Mouse (Mus musculus) limb, embryonic 15.5 days (tissue): ENCODE results near the gene Heca. TPM values are rescaled to one million over a fixed set of nuclear protein-coding genes. Genes with fewer than 3 reads are reported as not detected.
"Not testable (repeated sequence)": the region's sequence is repeated elsewhere in the genome, so short reads cannot be mapped to it uniquely, and the experiment has no call there.

Experiments used
- ATAC-seq: fragments of 200-750 bp; cut with Nextera tagmentation; 2 replicates; pipeline ENCODE4 v1.8.0; 2017; ENCODE audit warnings: low read depth, moderate TSS enrichment; ENCODE audit not compliant: insufficient number of reproducible peaks, low FRiP score, low TSS enrichment
- H3K27ac ChIP-seq: fragments of 300-500 bp; sonication (generic); 2 replicates; pipeline ENCODE4 v1.5.1; 2015; ENCODE audit warnings: moderate library complexity, mild to moderate bottlenecking, inconsistent platforms
- H3K27me3 ChIP-seq: fragments of 300-500 bp; sonication (generic); 2 replicates; pipeline ENCODE4 v1.6.1; 2015; ENCODE audit warnings: inconsistent platforms
- H3K36me3 ChIP-seq: fragments of 300-500 bp; sonication (generic); 2 replicates; pipeline ENCODE4 v1.6.1; 2015; ENCODE audit warnings: inconsistent platforms
- H3K4me1 ChIP-seq: fragments of 300-500 bp; sonication (generic); 2 replicates; pipeline ENCODE4 v1.6.1; 2015; ENCODE audit warnings: inconsistent platforms
- H3K4me2 ChIP-seq: fragments of 300-500 bp; sonication (generic); 2 replicates; pipeline ENCODE4 v1.6.1; 2015; ENCODE audit warnings: mild to moderate bottlenecking, inconsistent platforms
- H3K4me3 ChIP-seq: fragments of 300-500 bp; sonication (generic); 2 replicates; pipeline ENCODE4 v1.5.1; 2015; ENCODE audit warnings: mild to moderate bottlenecking, inconsistent platforms
- H3K9ac ChIP-seq: fragments of 300-500 bp; sonication (generic); 2 replicates; pipeline ENCODE4 v1.6.1; 2015; ENCODE audit warnings: inconsistent platforms
- H3K9me3 ChIP-seq: fragments of 300-500 bp; sonication (generic); 2 replicates; pipeline ENCODE4 v1.6.1; 2016; ENCODE audit warnings: inconsistent platforms
- WGBS: fragments of 180-500 bp; shearing (Covaris S2); methylation state at CpG from one replicate; pipeline ENCODE4 v1.1.7; 2015; 5-methylcytosine and 5-hydroxymethylcytosine counted together
- polyA plus RNA-seq: library from polyadenylated mRNA; unstranded; fragments of >200 nt; fragmentation: Nextera tagmentation; extraction: Ambion mirVana; gene quantifications from 2 replicates; pipeline ENCODE4 v1.2.1, GENCODE M21; 2015

Gene Heca
- polyA plus RNA-seq, 1 experiment from 2014 or later = 7.3 TPM

- no peak for ATAC-seq
- no peak overlapping the region for H3K9ac ChIP-seq
- H3K4me2 ChIP-seq = peak overlapping the region; percentile 29; the same call in 1 of the 2 replicates
- WGBS = 3% methylated on average over 12 of the region's 12 CpGs
- H3K9me3 ChIP-seq = no peaks in the 10 kb centered on the region
- peak overlapping the region; percentile 8; the same call in 1 of the 2 replicates for H3K4me3 ChIP-seq
- H3K36me3 ChIP-seq = no peaks in the 10 kb centered on the region
- no peak overlapping the region for H3K27ac ChIP-seq
- no peaks in the 10 kb centered on the region for H3K27me3 ChIP-seq
- H3K4me1 ChIP-seq = 0 out of 2 replicates have a peak, but pooled peaks cover 6% of the 10 kb centered on the region
These were observed 120.5 kb downstream of the Heca start for GRCm38 (mm10) chr10:17827391-17827790.

GRCm38 (mm10) chr10:17820422-17820821, 127.4 kb downstream of the Heca start:
- not testable (repeated sequence) for H3K4me3 ChIP-seq, H3K36me3 ChIP-seq, ATAC-seq, H3K27me3 ChIP-seq, H3K9ac ChIP-seq, H3K9me3 ChIP-seq, H3K27ac ChIP-seq, H3K4me1 ChIP-seq, H3K4me2 ChIP-seq
- 91% methylated on average over 7 of the region's 7 CpGs for WGBS

Other genes starting within 250 kb of the Heca start
- gene Cited2, start 224.8 kb downstream of the Heca start, polyA plus RNA-seq = 37.5 and 38.2 TPM in 2 replicates
- 3.5 and 7.4 TPM in 2 replicates for gene Txlnb, start 151.8 kb downstream of the Heca start, polyA plus RNA-seq
- gene Abracl, start 75.2 kb upstream of the Heca start, polyA plus RNA-seq = 128 and 138 TPM in 2 replicates
- gene Reps1, start 107.8 kb upstream of the Heca start, polyA plus RNA-seq = 14.8 and 14.9 TPM in 2 replicates